9 mouse cellular contexts compared by ENCODE assay signal in the genomic region with DNA sequence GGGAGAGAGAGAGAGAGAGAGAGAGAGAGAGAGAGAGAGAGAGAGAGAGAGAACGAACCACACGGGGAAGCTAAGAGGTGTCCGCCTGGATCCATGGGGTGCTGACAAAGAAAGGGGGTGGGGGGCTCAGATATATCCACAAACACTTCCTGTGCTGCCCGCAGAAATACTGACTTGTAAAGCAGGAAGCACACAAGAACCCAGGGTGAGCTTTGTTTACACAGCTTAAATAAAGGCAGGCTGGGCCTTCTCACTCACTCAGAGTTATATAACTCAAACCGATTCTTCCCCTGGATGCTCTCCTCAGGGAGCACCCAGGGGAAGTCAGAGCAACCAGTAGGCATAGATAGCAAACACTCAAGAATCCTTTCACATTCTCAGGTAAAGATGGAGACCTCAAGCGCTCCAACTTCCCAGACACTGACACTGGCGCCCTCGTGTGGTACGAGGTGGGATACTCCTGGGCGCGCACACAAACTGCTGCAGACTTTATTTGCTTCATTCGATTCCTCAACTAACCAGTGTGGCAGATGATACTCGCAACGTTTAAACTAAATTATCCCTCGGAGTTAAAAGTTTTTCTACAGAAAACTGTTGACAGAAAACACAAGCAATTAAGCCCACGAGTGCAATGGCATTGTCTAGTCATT. TPM values are rescaled to one million over a fixed set of nuclear protein-coding genes. Genes with fewer than 3 reads are reported as not detected.
DNase-seq lines count a peak whose midpoint lies in the region; ATAC-seq and TF ChIP-seq lines count a peak whose summit lies in the region.
"Had no signal": no experiment of that assay in that cellular context is flagged by ENCODE, and none has a peak within 500 bp of the region (broad histone marks: within the 10 kb centered on the region; RNA-seq: fewer than 3 reads in every experiment).

No protein-coding gene starts in this region.

- H3K9ac ChIP-seq in embryonic facial prominence, embryonic 12.5 days = no peak overlapping the region
- no peak overlapping the region for H3K9ac ChIP-seq in kidney, postnatal 0 days (ENCODE audit: low read depth, low read length)
- H3K9ac ChIP-seq in liver, embryonic 12.5 days = no peak overlapping the region
- H3K9ac ChIP-seq in neural tube, embryonic 11.5 days (ENCODE audit: low read length) = no peak overlapping the region
- H3K9ac ChIP-seq: embryonic facial prominence, embryonic 15.5 days had no signal

- H3K27ac ChIP-seq in embryonic facial prominence, embryonic 12.5 days = no peak overlapping the region
- H3K27ac ChIP-seq in kidney, postnatal 0 days = no peak overlapping the region
- H3K27ac ChIP-seq in liver, embryonic 12.5 days = no peak overlapping the region
- no peak overlapping the region for H3K27ac ChIP-seq in neural tube, embryonic 11.5 days (ENCODE audit: low read depth, low read length)
- H3K27ac ChIP-seq: embryonic facial prominence, embryonic 15.5 days had no signal

- H3K4me3 ChIP-seq in embryonic facial prominence, embryonic 12.5 days = no peak overlapping the region
- H3K4me3 ChIP-seq in kidney, postnatal 0 days (replicated peaks; ENCODE audit: low read depth, low read length) = no peak overlapping the region
- no peak overlapping the region for H3K4me3 ChIP-seq in liver, embryonic 12.5 days
- no peak overlapping the region for H3K4me3 ChIP-seq in neural tube, embryonic 11.5 days (ENCODE audit: low read depth, low read length)
- H3K4me3 ChIP-seq: embryonic facial prominence, embryonic 15.5 days had no signal

- DNase-seq in 416B (ENCODE audit: low read depth) = peak; percentile 75
- peak; percentile 56 for DNase-seq in adrenal gland, adult 2 months
- peak; percentile 48 for DNase-seq in heart, adult 8-10 months (ENCODE audit: low spot score)
- DNase-seq in kidney, postnatal 0 days (ENCODE audit: low spot score) = peak; percentile 68
- peak; percentile 77 for DNase-seq in neural tube, embryonic 11.5 days (ENCODE audit: low spot score)
- peak; percentile 86 for DNase-seq in testis, postnatal 10 days (ENCODE audit: low spot score)

- no peaks in the 10 kb centered on the region for H3K27me3 ChIP-seq in embryonic facial prominence, embryonic 12.5 days
- no peaks in the 10 kb centered on the region for H3K27me3 ChIP-seq in kidney, postnatal 0 days (ENCODE audit: insufficient read depth, low read length)
- H3K27me3 ChIP-seq in liver, embryonic 12.5 days (replicated peaks) = no peaks in the 10 kb centered on the region
- H3K27me3 ChIP-seq in neural tube, embryonic 11.5 days (ENCODE audit: control insufficient read depth, insufficient read depth, low read length) = no peaks in the 10 kb centered on the region
- H3K27me3 ChIP-seq: embryonic facial prominence, embryonic 15.5 days had no signal

- 32% methylated on average over 16 of the region's 16 CpGs for WGBS in embryonic facial prominence, embryonic 12.5 days
- WGBS in kidney, postnatal 0 days = 31% methylated on average over 16 of the region's 16 CpGs
- WGBS in liver, embryonic 12.5 days (ENCODE audit: insufficient replicate concordance) = 15% methylated on average over 16 of the region's 16 CpGs
- WGBS in neural tube, embryonic 11.5 days = 33% methylated on average over 16 of the region's 16 CpGs

- no peaks in the 10 kb centered on the region for H3K4me1 ChIP-seq in embryonic facial prominence, embryonic 12.5 days
- no peaks in the 10 kb centered on the region for H3K4me1 ChIP-seq in kidney, postnatal 0 days (replicated peaks; ENCODE audit: insufficient read depth, low read length)
- H3K4me1 ChIP-seq in liver, embryonic 12.5 days = no peaks in the 10 kb centered on the region
- no peaks in the 10 kb centered on the region for H3K4me1 ChIP-seq in neural tube, embryonic 11.5 days (ENCODE audit: control insufficient read depth, insufficient read depth, low read length)
- H3K4me1 ChIP-seq: embryonic facial prominence, embryonic 15.5 days had no signal

- ATAC-seq in embryonic facial prominence, embryonic 12.5 days (ENCODE audit: insufficient number of reproducible peaks, insufficient read depth, low FRiP score, low TSS enrichment) = peak; percentile 35; the same call in 1 of the 2 replicates
- ATAC-seq in kidney, postnatal 0 days (replicated peaks; ENCODE audit: low FRiP score, low read depth) = peak; percentile 52; the same call in 1 of the 2 replicates
- ATAC-seq in liver, embryonic 12.5 days = 0 out of 2 replicates have a peak, but pooled peaks have one; percentile 27
- ATAC-seq in neural tube, embryonic 11.5 days (ENCODE audit: insufficient read depth, low FRiP score, low TSS enrichment) = no peak

- no peaks in the 10 kb centered on the region for H3K36me3 ChIP-seq in embryonic facial prominence, embryonic 12.5 days
- no peaks in the 10 kb centered on the region for H3K36me3 ChIP-seq in kidney, postnatal 0 days (ENCODE audit: insufficient read depth, low read length)
- no peaks in the 10 kb centered on the region for H3K36me3 ChIP-seq in liver, embryonic 12.5 days
- H3K36me3 ChIP-seq in neural tube, embryonic 11.5 days (ENCODE audit: control insufficient read depth, insufficient read depth, low read length) = no peaks in the 10 kb centered on the region
- H3K36me3 ChIP-seq: embryonic facial prominence, embryonic 15.5 days had no signal

- no peak overlapping the region for H3K4me2 ChIP-seq in embryonic facial prominence, embryonic 12.5 days (replicated peaks)
- no peak overlapping the region for H3K4me2 ChIP-seq in kidney, postnatal 0 days (ENCODE audit: low read length)
- peak overlapping the region; percentile 34; the same call in 1 of the 2 replicates for H3K4me2 ChIP-seq in liver, embryonic 12.5 days
- no peak overlapping the region for H3K4me2 ChIP-seq in neural tube, embryonic 11.5 days (ENCODE audit: low read depth)
- H3K4me2 ChIP-seq: embryonic facial prominence, embryonic 15.5 days had no signal

- TF ChIP-seq CTCF in kidney, postnatal 0 days (IDR thresholded peaks at IDR 0.05; ENCODE audit: low read depth) = peak; percentile 85

- no peaks in the 10 kb centered on the region for H3K9me3 ChIP-seq in embryonic facial prominence, embryonic 12.5 days
- no peaks in the 10 kb centered on the region for H3K9me3 ChIP-seq in kidney, postnatal 0 days (replicated peaks; ENCODE audit: low read length)
- no peaks in the 10 kb centered on the region for H3K9me3 ChIP-seq in liver, embryonic 12.5 days (replicated peaks)
- H3K9me3 ChIP-seq in neural tube, embryonic 11.5 days (ENCODE audit: control insufficient read depth, low read length) = no peaks in the 10 kb centered on the region
- H3K9me3 ChIP-seq: embryonic facial prominence, embryonic 15.5 days had no signal

RNA-seq across cellular contexts. Expression of gene Zp3r, which starts 4.5 kb away (rescaled TPM):
- total RNA-seq in adrenal gland, adult 2 months (2021) = not detected
- not detected in 2 replicates for polyA plus RNA-seq in adrenal gland, adult 2 months (2012; rRNA removed)
- polyA plus RNA-seq in embryonic facial prominence, embryonic 12.5 days (2016; fragmentation: Nextera tagmentation; extraction: Ambion mirVana) = not detected in 2 replicates
- not detected for total RNA-seq in heart, adult 8-10 months (2022)
- polyA plus RNA-seq in kidney, postnatal 0 days (2015; fragmentation: Nextera tagmentation; extraction: Ambion mirVana) = not detected in 2 replicates
- not detected in 2 replicates for polyA plus RNA-seq in liver, embryonic 12.5 days (2016; fragmentation: Nextera tagmentation; extraction: Ambion mirVana)
- polyA plus RNA-seq in neural tube, embryonic 11.5 days (2014; fragmentation: Nextera tagmentation; extraction: Ambion mirVana) = not detected in 2 replicates
- polyA plus RNA-seq: embryonic facial prominence, embryonic 15.5 days had no signal

RNA-seq across cellular contexts. Expression of gene C4bp, which starts 27.5 kb away (rescaled TPM):
- under 1 TPM in 1 of 2 experiments, not detected in 1; 0.69 TPM for total RNA-seq in adrenal gland, adult 2 months (2021)
- 0.03 TPM in 1 of 2 replicates, not detected in the other for polyA plus RNA-seq in adrenal gland, adult 2 months (2012; rRNA removed)
- not detected in 2 replicates for polyA plus RNA-seq in embryonic facial prominence, embryonic 12.5 days (2016; fragmentation: Nextera tagmentation; extraction: Ambion mirVana)
- total RNA-seq in heart, adult 8-10 months (2022) = not detected
- 3.6 and 4.8 TPM in 2 replicates for polyA plus RNA-seq in kidney, postnatal 0 days (2015; fragmentation: Nextera tagmentation; extraction: Ambion mirVana)
- 0.35 and 0.38 TPM in 2 replicates for polyA plus RNA-seq in liver, embryonic 12.5 days (2016; fragmentation: Nextera tagmentation; extraction: Ambion mirVana)
- polyA plus RNA-seq in neural tube, embryonic 11.5 days (2014; fragmentation: Nextera tagmentation; extraction: Ambion mirVana) = not detected in 2 replicates
- polyA plus RNA-seq: embryonic facial prominence, embryonic 15.5 days had no signal
